Mouse (Mus musculus) cerebellum, adult 2 months (tissue): ENCODE results near the gene Ror2. TPM values are rescaled to one million over a fixed set of nuclear protein-coding genes. Genes with fewer than 3 reads are reported as not detected.
A peak's percentile ranks its signal among the peaks of the same experiment; 100 is the strongest.

Experiments
- DNase-seq, 2 experiments: peaks; one replicate each; pipeline ENCODE4 v3.0.0; 2021
- H3K27ac ChIP-seq: fragments of 200-500 bp; 2 replicates; pipeline ENCODE4 v1.5.1; 2012; ENCODE audit warnings: low read length, control low read depth, inconsistent platforms; ENCODE audit not compliant: insufficient read depth
- H3K27me3 ChIP-seq: fragments of 200-500 bp; 2 replicates; pipeline ENCODE4 v1.6.1; 2012; ENCODE audit warnings: inconsistent platforms, mild to moderate bottlenecking, low read length, moderate library complexity; ENCODE audit not compliant: control insufficient read depth, insufficient read depth
- H3K4me1 ChIP-seq: fragments of 200-500 bp; 2 replicates; pipeline ENCODE4 v1.6.1; 2011; ENCODE audit warnings: low read length; ENCODE audit not compliant: control insufficient read depth, insufficient read depth
- H3K4me3 ChIP-seq: fragments of 200-500 bp; replicated peaks from 2 replicates; pipeline ENCODE3; 2011; ENCODE audit warnings: mild to moderate bottlenecking, low read depth, low read length, control low read depth; ENCODE audit not compliant: insufficient read depth
- CTCF ChIP-seq: fragments of 200-500 bp; IDR thresholded peaks from 2 replicates; pipeline ENCODE4 v1.5.1; 2011; ENCODE audit warnings: low read depth, mild to moderate bottlenecking, control low read depth, low read length, moderate library complexity, borderline replicate concordance; ENCODE audit not compliant: insufficient read depth
- POLR2A ChIP-seq: fragments of 200-500 bp; IDR thresholded peaks from 2 replicates; pipeline ENCODE4 v1.6.1; 2011; ENCODE audit warnings: low read length, control low read depth, borderline replicate concordance; ENCODE audit not compliant: insufficient read depth
- WGBS: fragments of 180-500 bp; shearing (Covaris S2); methylation state at CpG from one replicate; pipeline ENCODE4 v1.1.7; 2018; 5-methylcytosine and 5-hydroxymethylcytosine counted together
- polyA plus RNA-seq: library from polyadenylated mRNA; depleted of rRNA; stranded (reverse); fragments of >200 nt; gene quantifications from 2 replicates; pipeline ENCODE4 v1.2.3, GENCODE M21; 2012

Gene Ror2
- polyA plus RNA-seq, 1 experiment = 1.1 TPM

GRCm38 (mm10) chr13:53235953-53236352 lies 50.0 kb downstream of the Ror2 start:
- TF ChIP-seq POLR2A (no peak), CTCF (no peak)
- 39% methylated on average over 7 of the region's 7 CpGs for WGBS
- no peak overlapping the region for H3K27ac ChIP-seq
- H3K27me3 ChIP-seq = no peaks in the 10 kb centered on the region; the same call in 1 of the 2 replicates
- H3K4me1 ChIP-seq = peaks cover 7% of the 10 kb centered on the region
- H3K4me3 ChIP-seq = no peak overlapping the region
- no peak for DNase-seq

GRCm38 (mm10) chr13:53234844-53235243 lies 51.1 kb downstream of the Ror2 start:
- no peaks in the 10 kb centered on the region; the same call in 1 of the 2 replicates for H3K27me3 ChIP-seq
- H3K4me1 ChIP-seq = peaks cover 7% of the 10 kb centered on the region
- no peak overlapping the region for H3K27ac ChIP-seq
- no peak overlapping the region for H3K4me3 ChIP-seq
- TF ChIP-seq CTCF = no peak
- TF ChIP-seq POLR2A = no peak
- WGBS = 51% methylated on average over 12 of the region's 12 CpGs
- no peak for DNase-seq

GRCm38 (mm10) chr13:53233826-53234786 lies 51.8 kb downstream of the Ror2 start:
- peaks cover 7% of the 10 kb centered on the region for H3K4me1 ChIP-seq
- H3K27me3 ChIP-seq = no peaks in the 10 kb centered on the region; the same call in 1 of the 2 replicates
- TF ChIP-seq POLR2A (no peak), CTCF (no peak)
- H3K4me3 ChIP-seq = no peak overlapping the region
- no peak for DNase-seq
- 58% methylated on average over 15 of the region's 15 CpGs for WGBS
- H3K27ac ChIP-seq = no peak overlapping the region

- no peaks in the 10 kb centered on the region; the same call in 1 of the 2 replicates for H3K27me3 ChIP-seq
- TF ChIP-seq POLR2A = no peak
- TF ChIP-seq CTCF = no peak
- peak in 1 of 2 experiments; percentile 21 for DNase-seq
- H3K4me1 ChIP-seq = peaks cover 7% of the 10 kb centered on the region
- H3K27ac ChIP-seq = no peak overlapping the region
- WGBS = 10% methylated on average over 9 of the region's 9 CpGs
- no peak overlapping the region for H3K4me3 ChIP-seq
Observed at GRCm38 (mm10) chr13:53233381-53233780, 52.5 kb downstream of the Ror2 start.

- 77% methylated on average over 7 of the region's 7 CpGs for WGBS
- no peak for DNase-seq
- Histone ChIP-seq H3K27ac (no peak overlapping the region), H3K4me3 (no peak overlapping the region), H3K4me1 (peaks cover 5% of the 10 kb centered on the region), H3K27me3 (no peaks in the 10 kb centered on the region; the same call in 1 of the 2 replicates)
- TF ChIP-seq POLR2A (no peak), CTCF (no peak)
Observed at GRCm38 (mm10) chr13:53232419-53232818, 53.5 kb downstream of the Ror2 start.

GRCm38 (mm10) chr13:53230446-53231161 lies 55.3 kb downstream of the Ror2 start:
- 76% methylated on average over 18 of the region's 18 CpGs for WGBS
- no peaks in the 10 kb centered on the region for H3K4me1 ChIP-seq
- TF ChIP-seq CTCF (no peak), POLR2A (no peak)
- H3K4me3 ChIP-seq = no peak overlapping the region
- H3K27ac ChIP-seq = no peak overlapping the region
- no peaks in the 10 kb centered on the region; the same call in 1 of the 2 replicates for H3K27me3 ChIP-seq
- no peak for DNase-seq

GRCm38 (mm10) chr13:53227019-53227418 lies 58.9 kb downstream of the Ror2 start:
- 82% methylated on average over 6 of the region's 6 CpGs for WGBS
- Histone ChIP-seq H3K27ac (no peak overlapping the region), H3K4me3 (no peak overlapping the region), H3K27me3 (no peaks in the 10 kb centered on the region), H3K4me1 (no peaks in the 10 kb centered on the region)
- no peak for TF ChIP-seq POLR2A
- no peak for TF ChIP-seq CTCF
- no peak for DNase-seq

- DNase-seq = no peak
- Histone ChIP-seq H3K4me3 (no peak overlapping the region), H3K27me3 (no peaks in the 10 kb centered on the region), H3K27ac (no peak overlapping the region), H3K4me1 (no peaks in the 10 kb centered on the region)
- WGBS = 79% methylated on average over 7 of the region's 7 CpGs
- TF ChIP-seq CTCF (no peak), POLR2A (no peak)
Observed at GRCm38 (mm10) chr13:53226461-53226860, 59.5 kb downstream of the Ror2 start.
